18 mouse cellular contexts compared by ENCODE assay signal in genomic region chr6:90812584-90812983, GRCm38 (mm10).
"Had no signal": no experiment of that assay in that cellular context is flagged by ENCODE, and none has a peak within 500 bp of the region (broad histone marks: within the 10 kb centered on the region; RNA-seq: fewer than 3 reads in every experiment).

No protein-coding gene starts in this region.

- DNase-seq: kidney, adult 8-10 months; kidney, postnatal 10 days; kidney, postnatal 36 days; liver, postnatal 0 days; lung, embryonic 14.5 days; thymus, adult 2 months; thymus, postnatal 14 days; thymus, postnatal 4 days had no signal

- H3K27me3 ChIP-seq: limb, embryonic 15.5 days; midbrain, embryonic 15.5 days had no signal

- H3K36me3 ChIP-seq: kidney, embryonic 15.5 days; limb, embryonic 12.5 days; limb, embryonic 15.5 days; midbrain, embryonic 12.5 days; midbrain, embryonic 15.5 days; neural tube, embryonic 12.5 days had no signal

- H3K4me2 ChIP-seq: kidney, embryonic 15.5 days; limb, embryonic 12.5 days; limb, embryonic 15.5 days; liver, embryonic 11.5 days; lung, embryonic 14.5 days; midbrain, embryonic 12.5 days; midbrain, embryonic 15.5 days; neural tube, embryonic 12.5 days had no signal

- ATAC-seq: liver, postnatal 0 days; lung, postnatal 0 days; midbrain, embryonic 15.5 days had no signal

- H3K27ac ChIP-seq: kidney, embryonic 15.5 days; limb, embryonic 12.5 days; limb, embryonic 15.5 days; liver, embryonic 14.5 days; macrophage; midbrain, embryonic 12.5 days; midbrain, embryonic 15.5 days; neural tube, embryonic 12.5 days had no signal

- H3K4me3 ChIP-seq: kidney, embryonic 15.5 days; limb, embryonic 12.5 days; limb, embryonic 15.5 days; midbrain, embryonic 12.5 days; midbrain, embryonic 15.5 days; neural tube, embryonic 12.5 days had no signal

- H3K9ac ChIP-seq: kidney, embryonic 15.5 days; limb, embryonic 12.5 days; limb, embryonic 15.5 days; liver, embryonic 14.5 days; liver, postnatal 0 days; lung, embryonic 14.5 days; midbrain, embryonic 12.5 days; midbrain, embryonic 15.5 days; neural tube, embryonic 12.5 days had no signal

- H3K9me3 ChIP-seq: kidney, embryonic 15.5 days; limb, embryonic 12.5 days; limb, embryonic 15.5 days; midbrain, embryonic 12.5 days; midbrain, embryonic 15.5 days; neural tube, embryonic 12.5 days had no signal
